Mouse (Mus musculus) olfactory bulb, adult 2 months (tissue): Measurements from ENCODE around the gene Ccdc50. TPM values are rescaled to one million over a fixed set of nuclear protein-coding genes. Genes with fewer than 3 reads are reported as not detected.
A peak's percentile ranks its signal among the peaks of the same experiment; 100 is the strongest.

Source experiments
- H3K27ac ChIP-seq: fragments of 200-500 bp; 2 replicates; pipeline ENCODE4 v1.5.1; 2012; ENCODE audit warnings: low read depth, low read length; ENCODE audit not compliant: insufficient read depth
- H3K4me1 ChIP-seq: fragments of 200-500 bp; 2 replicates; pipeline ENCODE4 v1.6.1; 2012; ENCODE audit warnings: low read length; ENCODE audit not compliant: control insufficient read depth, insufficient read depth
- H3K4me3 ChIP-seq: fragments of 200-500 bp; 2 replicates; pipeline ENCODE4 v1.5.1; 2012; ENCODE audit warnings: mild to moderate bottlenecking, low read depth, low read length, moderate library complexity; ENCODE audit not compliant: insufficient read depth
- CTCF ChIP-seq: fragments of 200-500 bp; IDR thresholded peaks from 2 replicates; pipeline ENCODE4 v1.5.1; 2012; ENCODE audit warnings: low read depth, mild to moderate bottlenecking, low read length, moderate library complexity; ENCODE audit not compliant: insufficient read depth
- POLR2A ChIP-seq: fragments of 200-500 bp; IDR thresholded peaks from 2 replicates; pipeline ENCODE4 v1.6.1; 2012; ENCODE audit warnings: mild to moderate bottlenecking, low read depth, low read length, moderate library complexity; ENCODE audit not compliant: insufficient read depth
- WGBS: fragments of 180-500 bp; shearing (Covaris S2); methylation state at CpG from one replicate; pipeline ENCODE4 v1.1.7; 2018; 5-methylcytosine and 5-hydroxymethylcytosine counted together
- polyA plus RNA-seq: library from polyadenylated mRNA; stranded (reverse); fragments of >200 nt; gene quantifications from 2 replicates; pipeline ENCODE4 v1.2.4, GENCODE M21; 2012; ENCODE audit warnings: low replicate concordance; ENCODE audit not compliant: missing spikeins, insufficient read depth, insufficient read length

Ccdc50 gene
- polyA plus RNA-seq, 1 experiment: not detected

DNA sequence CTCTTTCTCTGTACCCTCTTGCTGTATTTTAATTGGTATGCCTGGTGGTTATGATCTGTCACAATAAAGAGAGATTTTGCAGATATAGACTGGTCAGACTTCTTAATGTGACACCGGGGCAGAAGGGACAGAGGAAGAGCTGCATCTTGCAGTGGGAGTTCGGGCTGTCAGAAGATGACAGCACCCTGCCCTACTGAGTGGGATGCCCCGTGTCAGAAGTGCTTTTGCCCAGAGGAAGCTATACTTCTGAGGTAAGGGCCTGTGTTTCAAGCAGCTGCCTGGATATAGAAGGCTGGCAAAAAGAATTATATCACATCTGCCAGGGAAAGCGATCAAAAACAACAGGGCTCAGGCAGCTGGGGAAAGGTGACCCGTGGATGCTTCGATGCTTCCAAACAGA lies 82.7 kb downstream of the Ccdc50 start:
- H3K27ac ChIP-seq: peak overlapping the region; percentile 65
- peaks cover 7% of the 10 kb centered on the region for H3K4me1 ChIP-seq
- no peak for TF ChIP-seq CTCF
- no peak for TF ChIP-seq POLR2A
- no peak overlapping the region for H3K4me3 ChIP-seq
- WGBS: 79% methylated on average over 6 of the region's 6 CpGs

DNA sequence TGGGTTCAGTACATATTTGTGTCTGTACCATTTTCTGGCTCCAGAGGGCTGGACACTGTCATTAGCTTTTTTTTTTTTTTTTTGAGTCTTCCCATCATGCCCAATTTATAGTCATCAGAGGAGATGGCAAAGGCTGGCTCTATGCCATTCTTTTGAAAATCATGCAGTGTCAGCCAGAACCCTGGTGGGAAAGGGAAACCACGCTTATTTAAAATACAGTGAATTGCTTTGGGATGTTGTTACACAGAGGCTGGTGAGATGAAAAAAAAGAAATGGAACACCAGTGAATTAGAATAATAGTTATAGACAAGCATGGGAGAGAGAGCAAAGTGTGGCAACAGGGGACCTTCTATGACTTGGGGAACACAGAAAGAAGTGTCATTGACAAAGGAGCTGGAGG lies 95.2 kb downstream of the Ccdc50 start:
- Histone ChIP-seq H3K4me1 (no peaks in the 10 kb centered on the region), H3K4me3 (no peak overlapping the region), H3K27ac (no peak overlapping the region)
- WGBS: 60% methylated on average over 1 of the region's 1 CpGs
- TF ChIP-seq CTCF (no peak), POLR2A (no peak)

Other genes with a start within 250 kb of the Ccdc50 start
- not detected in 2 replicates for gene Ostn, start 81.4 kb upstream of the Ccdc50 start, polyA plus RNA-seq
- gene Uts2b, start 18.6 kb upstream of the Ccdc50 start, polyA plus RNA-seq: not detected in 2 replicates